11 mouse cellular contexts compared by ENCODE assay signal in the genomic region with DNA sequence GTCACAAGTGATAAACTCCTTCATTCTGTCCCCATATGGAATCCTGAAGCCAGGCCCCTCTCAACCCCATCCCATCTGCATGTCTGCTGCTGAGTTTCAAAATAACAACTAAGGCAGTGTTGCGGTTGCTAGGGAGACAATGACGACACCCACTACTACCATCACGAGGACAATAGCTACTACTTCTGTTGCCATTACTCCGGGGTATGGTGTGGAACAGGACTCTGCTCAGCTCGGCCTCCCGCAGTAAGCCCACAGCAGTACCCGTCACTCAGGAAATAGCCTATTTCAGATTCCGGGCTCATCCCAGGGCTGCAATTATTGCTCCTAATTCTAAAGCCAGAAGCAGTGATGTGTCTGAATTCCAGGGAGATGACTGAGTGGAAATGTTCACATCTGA.
DNase-seq lines count a peak whose midpoint lies in the region; ATAC-seq and TF ChIP-seq lines count a peak whose summit lies in the region.
"Had no signal": no experiment of that assay in that cellular context is flagged by ENCODE, and none has a peak within 500 bp of the region (broad histone marks: within the 10 kb centered on the region; RNA-seq: fewer than 3 reads in every experiment).

No protein-coding gene starts in this region.

- H3K36me3 ChIP-seq in forebrain, postnatal 0 days (ENCODE audit: insufficient read depth): no peaks in the 10 kb centered on the region
- H3K36me3 ChIP-seq in lung, postnatal 0 days (ENCODE audit: insufficient read depth, low read length): no peaks in the 10 kb centered on the region
- H3K36me3 ChIP-seq: limb, embryonic 10.5 days had no signal

- TF ChIP-seq EP300 in lung, postnatal 0 days (IDR thresholded peaks at IDR 0.05): no peak

- ATAC-seq in forebrain, postnatal 0 days: peak; percentile 62
- ATAC-seq in lung, postnatal 0 days: no peak
- ATAC-seq: inflammation-experienced regulatory T-cells, adult 6 months had no signal

- 32% methylated on average over 8 of the region's 8 CpGs for WGBS in forebrain, postnatal 0 days
- 71% methylated on average over 8 of the region's 8 CpGs for WGBS in lung, postnatal 0 days

- H3K4me1 ChIP-seq in forebrain, postnatal 0 days (ENCODE audit: insufficient read depth): peaks cover 13% of the 10 kb centered on the region; the same call in 1 of the 2 replicates
- H3K4me1 ChIP-seq in lung, postnatal 0 days (ENCODE audit: insufficient read depth, low read depth, low read length): no peaks in the 10 kb centered on the region
- H3K4me1 ChIP-seq: limb, embryonic 10.5 days had no signal

- no peak overlapping the region for H3K4me3 ChIP-seq in forebrain, postnatal 0 days (ENCODE audit: low read depth, low read length)
- H3K4me3 ChIP-seq in lung, postnatal 0 days (ENCODE audit: low read depth, low read length): no peak overlapping the region
- H3K4me3 ChIP-seq: limb, embryonic 10.5 days had no signal

- H3K9ac ChIP-seq in forebrain, postnatal 0 days: no peak overlapping the region
- H3K9ac ChIP-seq in lung, postnatal 0 days (replicated peaks; ENCODE audit: low read depth): no peak overlapping the region

- 0 out of 2 replicates have a peak overlapping the region, but pooled peaks have one; percentile 11 for H3K4me2 ChIP-seq in forebrain, postnatal 0 days (ENCODE audit: low read depth)
- no peak overlapping the region for H3K4me2 ChIP-seq in lung, postnatal 0 days (replicated peaks; ENCODE audit: low read depth, low read length)

- no peak for TF ChIP-seq CTCF in forebrain, postnatal 0 days (IDR thresholded peaks at IDR 0.05; ENCODE audit: low read depth)
- TF ChIP-seq CTCF in lung, postnatal 0 days (IDR thresholded peaks at IDR 0.05): no peak

- 0 out of 2 replicates have a peak overlapping the region, but pooled peaks have one; percentile 17 for H3K27ac ChIP-seq in forebrain, postnatal 0 days (ENCODE audit: low read depth, low read length)
- no peak overlapping the region for H3K27ac ChIP-seq in lung, postnatal 0 days (ENCODE audit: low read length)
- H3K27ac ChIP-seq: limb, embryonic 10.5 days had no signal

- H3K9me3 ChIP-seq in forebrain, postnatal 0 days (ENCODE audit: low read length): no peaks in the 10 kb centered on the region
- no peaks in the 10 kb centered on the region for H3K9me3 ChIP-seq in lung, postnatal 0 days (ENCODE audit: low read length)
- H3K9me3 ChIP-seq: limb, embryonic 10.5 days had no signal

- peak; percentile 51 for DNase-seq in right cerebral cortex, adult 18-20 months
- DNase-seq in right cerebral cortex, postnatal 14 days: no peak
- peak; percentile 35 for DNase-seq in forebrain, postnatal 0 days
- DNase-seq in left cerebral cortex, adult 18-20 months (ENCODE audit: low spot score in 2 of 2): peak; percentile 29 to 30
- DNase-seq in spleen, adult 12 weeks (ENCODE audit: low spot score): no peak
- no peak for DNase-seq in lung, postnatal 0 days (ENCODE audit: low spot score)
- no peak for DNase-seq in ovary, adult 18-20 months (ENCODE audit: low spot score)
- DNase-seq: gastrocnemius, postnatal 10 days; thymus, adult 18-20 months had no signal

- no peaks in the 10 kb centered on the region for H3K27me3 ChIP-seq in forebrain, postnatal 0 days (ENCODE audit: insufficient read depth, low read length)
- H3K27me3 ChIP-seq in lung, postnatal 0 days (replicated peaks; ENCODE audit: insufficient read depth, low read length): no peaks in the 10 kb centered on the region

Comparison
In these comparisons a context has a peak if more than half of its experiments do, and no peak if none do; other contexts are left out.
1. DNase-seq: peak in right cerebral cortex, adult 18-20 months (single experiment), forebrain, postnatal 0 days (single experiment) and left cerebral cortex, adult 18-20 months (2 of 2); none in right cerebral cortex, postnatal 14 days (single experiment), spleen, adult 12 weeks (single experiment), lung, postnatal 0 days (single experiment) and ovary, adult 18-20 months (single experiment).